Mouse (Mus musculus) retina, postnatal 7 days (tissue): Measurements from ENCODE around the gene Ccdc88b.

Experiments
- DNase-seq: peaks from one replicate; pipeline ENCODE4 v3.0.0-alpha.2; 2012; ENCODE audit warnings: low read depth, low spot score

Gene Ccdc88b

DNA sequence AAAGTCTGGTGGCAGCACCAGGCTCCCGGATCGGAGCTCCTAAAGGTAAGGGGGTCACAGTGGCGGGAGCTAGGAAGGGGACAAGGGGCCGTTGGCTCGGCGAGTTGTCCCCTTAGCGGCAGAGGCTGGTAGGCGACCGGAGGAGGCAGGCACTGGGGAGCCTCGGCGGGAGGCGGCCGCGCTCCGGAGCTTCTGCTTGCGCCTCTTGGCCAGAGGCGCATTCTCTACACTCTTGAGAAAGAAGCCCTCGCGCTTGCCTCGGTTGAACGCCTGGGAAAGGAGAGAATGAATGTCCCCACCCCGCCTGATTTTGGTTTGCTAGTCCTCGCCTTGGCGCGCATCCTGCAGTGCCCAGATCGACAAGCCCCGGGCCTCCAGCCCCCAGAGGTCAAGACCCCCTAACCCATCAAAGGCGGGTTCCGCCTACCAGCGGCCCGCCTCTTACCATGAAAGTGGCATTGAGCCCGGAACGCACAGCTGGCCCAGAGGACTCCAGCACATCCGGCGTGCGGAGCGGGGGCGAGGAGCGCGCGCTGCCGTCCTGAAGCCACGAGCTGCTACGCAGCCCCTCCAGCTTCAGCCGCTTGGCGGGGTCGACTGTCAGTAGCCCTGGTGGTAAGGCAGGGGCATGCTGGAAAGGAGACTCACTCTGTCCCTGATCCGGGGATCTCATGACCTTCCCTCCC, 28.0 kb downstream of the Ccdc88b start:
- no peak for DNase-seq

- no peak for DNase-seq
Observed at GRCm38 (mm10) chr19:6829069-6829468, 28.9 kb downstream of the Ccdc88b start.

DNA sequence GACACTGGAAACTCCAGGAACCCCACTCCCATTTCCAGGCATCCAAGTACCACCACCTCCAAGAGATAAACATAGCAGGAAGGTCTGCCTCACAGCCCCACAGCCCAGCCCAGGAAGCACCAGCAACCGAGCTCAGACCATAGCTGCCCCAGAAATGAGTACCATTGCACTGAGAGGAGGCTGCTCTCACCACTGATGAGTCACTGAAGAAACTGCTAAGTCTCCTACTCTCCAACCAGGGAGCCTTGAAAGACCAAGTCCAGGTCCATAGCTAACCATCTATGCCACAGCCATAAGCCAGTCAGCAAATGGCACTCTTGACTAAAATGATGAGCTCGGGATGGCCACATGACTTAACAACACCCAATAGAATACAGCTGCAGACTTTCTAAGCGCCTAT, 31.4 kb downstream of the Ccdc88b start:
- no peak for DNase-seq

- DNase-seq = no peak
Observed at GRCm38 (mm10) chr19:6825384-6825783, 32.6 kb downstream of the Ccdc88b start.

DNA sequence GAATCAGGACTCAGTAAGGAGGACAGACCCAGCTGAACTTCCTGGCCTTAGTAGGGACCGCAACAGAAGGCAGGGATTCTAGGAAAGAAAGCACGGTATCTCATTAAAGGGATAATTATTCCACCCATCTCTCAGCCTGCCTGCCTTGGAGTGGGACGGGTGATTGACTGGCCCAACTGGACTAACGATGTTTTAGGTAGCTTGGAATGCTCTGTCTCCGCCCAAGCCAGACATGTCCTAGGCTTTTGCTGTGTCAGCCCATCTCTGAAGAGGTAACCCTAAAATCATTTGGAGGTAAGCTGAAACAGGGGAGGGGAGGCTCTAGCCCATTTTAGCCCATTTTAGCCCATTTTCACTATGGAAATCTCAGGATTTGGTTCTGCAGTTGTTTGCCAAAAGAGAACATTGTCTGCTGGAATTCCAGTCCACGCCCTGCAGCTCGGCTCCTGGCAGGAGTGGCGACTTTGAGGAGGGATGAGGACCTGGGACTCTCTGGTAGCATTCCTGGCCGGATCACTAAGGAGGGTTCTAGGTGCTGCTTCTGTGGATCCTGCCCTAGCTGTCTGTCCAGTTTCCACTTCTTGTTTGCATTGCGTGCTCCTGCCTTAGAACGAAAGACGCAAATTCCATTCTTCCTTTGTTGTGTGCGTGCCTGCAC, 37.3 kb downstream of the Ccdc88b start:
- no peak for DNase-seq

GRCm38 (mm10) chr19:6819143-6819827, 38.7 kb downstream of the Ccdc88b start:
- DNase-seq = no peak

DNA sequence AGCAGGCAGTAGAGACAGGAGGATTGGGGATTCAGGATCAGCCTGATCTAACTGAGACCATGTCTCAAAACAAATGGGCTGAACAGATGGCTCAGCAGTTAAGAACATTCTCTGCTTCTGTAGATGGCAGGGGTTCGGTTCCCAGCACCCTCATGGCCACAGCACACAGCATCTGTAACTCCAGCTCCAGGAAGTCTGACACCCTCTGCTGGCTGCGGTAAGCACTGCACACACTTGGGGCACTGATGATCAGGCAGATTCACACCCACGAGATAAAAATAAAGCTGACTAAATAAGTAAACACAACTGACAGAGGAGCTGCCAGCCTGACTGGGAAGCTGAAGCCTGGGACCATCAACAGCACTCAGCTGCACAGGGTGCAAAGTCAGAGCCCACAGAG, 43.1 kb downstream of the Ccdc88b start:
- no peak for DNase-seq

DNA sequence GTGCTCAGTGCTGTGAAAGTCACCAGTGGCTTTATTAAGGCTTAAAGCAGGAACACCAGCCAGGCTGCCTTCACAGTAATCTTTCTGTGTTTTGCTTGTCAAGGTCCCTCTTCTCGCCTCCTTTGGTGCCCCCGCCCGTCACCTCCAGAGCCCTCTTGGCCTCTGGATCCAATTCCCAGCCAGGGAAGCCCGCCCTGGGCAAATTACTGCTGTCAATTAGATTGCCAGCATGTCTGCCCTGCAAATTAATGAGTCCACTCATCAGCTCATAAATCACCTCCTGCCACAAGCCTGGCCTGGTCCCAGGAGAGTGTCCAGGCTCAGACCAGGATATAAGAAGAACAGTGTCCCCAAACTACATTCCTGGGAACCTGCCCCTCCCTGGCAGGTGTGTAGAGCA, 43.6 kb downstream of the Ccdc88b start:
- no peak for DNase-seq
